14 mouse cellular contexts compared by ENCODE assay signal in genomic region chr11:4223393-4224188, GRCm38 (mm10). TPM values are rescaled to one million over a fixed set of nuclear protein-coding genes. Genes with fewer than 3 reads are reported as not detected.
DNase-seq lines count a peak whose midpoint lies in the region; ATAC-seq lines count a peak whose summit lies in the region.
"Had no signal": no experiment of that assay in that cellular context is flagged by ENCODE, and none has a peak within 500 bp of the region (broad histone marks: within the 10 kb centered on the region; RNA-seq: fewer than 3 reads in every experiment).

No protein-coding gene starts in this region.

- H3K27me3 ChIP-seq in heart, embryonic 13.5 days (replicated peaks), result peaks cover 25% of the 10 kb centered on the region
- peaks cover 14% of the 10 kb centered on the region for H3K27me3 ChIP-seq in liver, embryonic 16.5 days (ENCODE audit: control insufficient read depth, insufficient read depth, low read depth, low read length)

- ATAC-seq in heart, embryonic 13.5 days (ENCODE audit: extremely low read depth, insufficient number of reproducible peaks, low FRiP score, low TSS enrichment), result peak; percentile 66; the same call in 1 of the 2 replicates
- ATAC-seq in erythroblast, adult 5-6 weeks (replicated peaks; ENCODE audit: low FRiP score, poor library complexity, severe bottlenecking), result peak; percentile 61
- peak; percentile 90 for ATAC-seq in liver, embryonic 16.5 days (ENCODE audit: low read depth)
- ATAC-seq: inflammation-experienced regulatory T-cells, adult 6 months had no signal

- whole genome bisulfite sequencing in heart, embryonic 13.5 days, result 33% methylated on average over 5 of the region's 7 CpGs
- 27% methylated on average over 7 of the region's 7 CpGs for WGBS in liver, embryonic 16.5 days (ENCODE audit: insufficient replicate concordance)

- H3K9me3 ChIP-seq in heart, embryonic 13.5 days, result no peaks in the 10 kb centered on the region
- no peaks in the 10 kb centered on the region for H3K9me3 ChIP-seq in liver, embryonic 16.5 days (replicated peaks; ENCODE audit: control insufficient read depth, low read length)
- H3K9me3 ChIP-seq: heart, embryonic 15.5 days; limb, embryonic 13.5 days had no signal

- no peak for DNase-seq in heart, postnatal 4 days
- peak; percentile 26 for DNase-seq in NIH3T3 (ENCODE audit: low read depth)
- no peak for DNase-seq in gastrocnemius, postnatal 4 days (ENCODE audit: low spot score in 2 of 2)
- no peak for DNase-seq in right cerebral cortex, postnatal 14 days
- DNase-seq in adrenal gland, adult 8-10 months, result no peak
- DNase-seq: cerebellum, adult 8-10 months; kidney, postnatal 36 days; lung, postnatal 14 days had no signal

- peak overlapping the region; percentile 19; the same call in 1 of the 2 replicates for H3K9ac ChIP-seq in heart, embryonic 13.5 days
- H3K9ac ChIP-seq in liver, embryonic 16.5 days (ENCODE audit: low read depth, low read length), result peak overlapping the region; percentile 75
- H3K9ac ChIP-seq: heart, embryonic 15.5 days; limb, embryonic 13.5 days had no signal

- no peak overlapping the region; the same call in 1 of the 2 replicates for H3K27ac ChIP-seq in heart, embryonic 13.5 days (replicated peaks)
- H3K27ac ChIP-seq in liver, embryonic 16.5 days (ENCODE audit: low read length), result peak overlapping the region; percentile 90
- H3K27ac ChIP-seq: heart, embryonic 15.5 days; limb, embryonic 13.5 days had no signal

- peak overlapping the region; percentile 28 for H3K4me3 ChIP-seq in heart, embryonic 13.5 days
- H3K4me3 ChIP-seq in liver, embryonic 16.5 days (ENCODE audit: low read depth, low read length), result peak overlapping the region; percentile 71
- H3K4me3 ChIP-seq: heart, embryonic 15.5 days; limb, embryonic 13.5 days had no signal

- no peaks in the 10 kb centered on the region for H3K36me3 ChIP-seq in heart, embryonic 13.5 days
- no peaks in the 10 kb centered on the region for H3K36me3 ChIP-seq in liver, embryonic 16.5 days (ENCODE audit: control insufficient read depth, insufficient read depth)
- H3K36me3 ChIP-seq: heart, embryonic 15.5 days; limb, embryonic 13.5 days had no signal

- peak overlapping the region; percentile 42 for H3K4me2 ChIP-seq in heart, embryonic 13.5 days
- H3K4me2 ChIP-seq in liver, embryonic 16.5 days (ENCODE audit: low read depth, low read length), result peak overlapping the region; percentile 76
- H3K4me2 ChIP-seq: heart, embryonic 15.5 days; limb, embryonic 13.5 days had no signal

- H3K4me1 ChIP-seq in heart, embryonic 13.5 days, result peaks cover 17% of the 10 kb centered on the region
- peaks cover 76% of the 10 kb centered on the region for H3K4me1 ChIP-seq in liver, embryonic 16.5 days (ENCODE audit: control insufficient read depth, low read depth, low read length)

RNA-seq across cellular contexts. Expression of gene Castor1, which starts 5.6 kb away (rescaled TPM):
- polyA plus RNA-seq in heart, embryonic 13.5 days (2015; fragmentation: Nextera tagmentation; extraction: Ambion mirVana), result 3.5 and 4.6 TPM in 2 replicates
- 1 to 10 TPM; 4.7 to 5.1 TPM for total RNA-seq in heart, postnatal 4 days (2021)
- total RNA-seq in erythroblast, adult 5-6 weeks (2015; ENCODE audit: low replicate concordance), result not detected in 2 replicates
- not detected in 2 replicates for total RNA-seq in erythroblast, adult 5-6 weeks (2017; ENCODE audit: low replicate concordance)
- 1.2 and 1.7 TPM in 2 replicates for polyA plus RNA-seq in liver, embryonic 16.5 days (2015; fragmentation: Nextera tagmentation; extraction: Ambion mirVana)
- total RNA-seq in gastrocnemius, postnatal 4 days (2021), result 1 to 10 TPM; 8.7 to 9.8 TPM
- 1 to 10 TPM; 3.1 to 6.1 (median 4.2) TPM for total RNA-seq in adrenal gland, adult 8-10 months (2022)

RNA-seq across cellular contexts. Expression of gene Osm, which starts 12.6 kb away (rescaled TPM):
- polyA plus RNA-seq in heart, embryonic 13.5 days (2015; fragmentation: Nextera tagmentation; extraction: Ambion mirVana), result 0.08 TPM in 1 of 2 replicates, not detected in the other
- total RNA-seq in heart, postnatal 4 days (2021), result under 1 TPM in 1 of 2 experiments, not detected in 1; 0.14 TPM
- 2.1 and 4.4 TPM in 2 replicates for total RNA-seq in erythroblast, adult 5-6 weeks (2015; ENCODE audit: low replicate concordance)
- total RNA-seq in erythroblast, adult 5-6 weeks (2017; ENCODE audit: low replicate concordance), result 2.1 and 6.4 TPM in 2 replicates
- 0.40 and 0.53 TPM in 2 replicates for polyA plus RNA-seq in liver, embryonic 16.5 days (2015; fragmentation: Nextera tagmentation; extraction: Ambion mirVana)
- under 1 TPM; 0.22 to 0.36 TPM for total RNA-seq in gastrocnemius, postnatal 4 days (2021)
- total RNA-seq in adrenal gland, adult 8-10 months (2022), result under 1 TPM in 2 of 4 experiments, not detected in 2; 0.24 to 0.25 TPM

RNA-seq across cellular contexts. Expression of gene Lif, which starts 33.8 kb away (rescaled TPM):
- 0.10 and 0.56 TPM in 2 replicates for polyA plus RNA-seq in heart, embryonic 13.5 days (2015; fragmentation: Nextera tagmentation; extraction: Ambion mirVana)
- total RNA-seq in heart, postnatal 4 days (2021), result 1 to 10 TPM; 1.8 to 2.0 TPM
- total RNA-seq in erythroblast, adult 5-6 weeks (2015; ENCODE audit: low replicate concordance), result not detected in 2 replicates
- total RNA-seq in erythroblast, adult 5-6 weeks (2017; ENCODE audit: low replicate concordance), result not detected in 2 replicates
- 0.02 TPM in 1 of 2 replicates, not detected in the other for polyA plus RNA-seq in liver, embryonic 16.5 days (2015; fragmentation: Nextera tagmentation; extraction: Ambion mirVana)
- total RNA-seq in gastrocnemius, postnatal 4 days (2021), result 1 to 10 TPM; 1.3 to 2.1 TPM
- total RNA-seq in adrenal gland, adult 8-10 months (2022), result 1 to 10 TPM in 1 of 4 experiments, under 1 TPM in 2, not detected in 1; 0.15 to 1.0 (median 0.34) TPM

RNA-seq across cellular contexts. Expression of gene Tbc1d10a, which starts 37.0 kb away (rescaled TPM):
- polyA plus RNA-seq in heart, embryonic 13.5 days (2015; fragmentation: Nextera tagmentation; extraction: Ambion mirVana), result 13.6 and 14.0 TPM in 2 replicates
- 10 to 100 TPM; 10.9 to 11.8 TPM for total RNA-seq in heart, postnatal 4 days (2021)
- 1.7 and 3.5 TPM in 2 replicates for total RNA-seq in erythroblast, adult 5-6 weeks (2015; ENCODE audit: low replicate concordance)
- total RNA-seq in erythroblast, adult 5-6 weeks (2017; ENCODE audit: low replicate concordance), result 0.42 and 1.4 TPM in 2 replicates
- polyA plus RNA-seq in liver, embryonic 16.5 days (2015; fragmentation: Nextera tagmentation; extraction: Ambion mirVana), result 6.5 and 6.6 TPM in 2 replicates
- total RNA-seq in gastrocnemius, postnatal 4 days (2021), result 10 to 100 TPM; 10.1 to 12.2 TPM
- 10 to 100 TPM; 18.6 to 24.7 (median 21.9) TPM for total RNA-seq in adrenal gland, adult 8-10 months (2022)

Comparison
In these comparisons a context has a peak if more than half of its experiments do, and no peak if none do; other contexts are left out.
1. RNA of gene Castor1, which starts 5.6 kb away (total RNA-seq): 8.7 to 9.8 TPM in gastrocnemius, postnatal 4 days, 4.7 to 5.1 TPM in heart, postnatal 4 days and 3.1 to 6.1 TPM in adrenal gland, adult 8-10 months; not detected in erythroblast, adult 5-6 weeks; every median in the first group is over 4 times any median in the second.
2. Peak in every context shown above with its lines, with median percentiles within 50 percentile points of each other: ATAC-seq.